Mouse (Mus musculus): Measurements from ENCODE around the gene Rftn1. TPM values are rescaled to one million over a fixed set of nuclear protein-coding genes. Genes with fewer than 3 reads are reported as not detected.

Rftn1 gene
- polyA plus RNA-seq, 1 experiment: 24.7 TPM

- Histone ChIP-seq H3K27me3 (ENCODE audit: control insufficient read depth, insufficient read depth, low read length) (no peaks in the 10 kb centered on the region), H3K4me1 (ENCODE audit: control insufficient read depth, insufficient read depth, insufficient read length, low read length) (no peaks in the 10 kb centered on the region), H3K36me3 (ENCODE audit: control insufficient read depth, insufficient read depth, low read length) (no peaks in the 10 kb centered on the region), H3K4me3 (ENCODE audit: low read depth, low read length) (no peak overlapping the region), H3K27ac (ENCODE audit: insufficient read depth, low read depth, low read length) (no peak overlapping the region)
- no peak for TF ChIP-seq POLR2A (IDR thresholded peaks at IDR 0.05; ENCODE audit: low read depth, low read length)
- no peak for TF ChIP-seq CTCF (IDR thresholded peaks at IDR 0.05; ENCODE audit: extremely low read depth, insufficient read length, insufficient replicate concordance, low read depth, low read length)
- 80% methylated on average over 3 of the region's 3 CpGs for WGBS
These were observed 188.3 kb downstream of the Rftn1 start for GRCm38 (mm10) chr17:50002171-50002570.

GRCm38 (mm10) chr17:50001754-50002153 lies 188.7 kb downstream of the Rftn1 start:
- TF ChIP-seq CTCF (IDR thresholded peaks at IDR 0.05; ENCODE audit: extremely low read depth, insufficient read length, insufficient replicate concordance, low read depth, low read length) (no peak), POLR2A (IDR thresholded peaks at IDR 0.05; ENCODE audit: low read depth, low read length) (no peak)
- Histone ChIP-seq H3K4me3 (ENCODE audit: low read depth, low read length) (no peak overlapping the region), H3K4me1 (ENCODE audit: control insufficient read depth, insufficient read depth, insufficient read length, low read length) (no peaks in the 10 kb centered on the region), H3K27ac (ENCODE audit: insufficient read depth, low read depth, low read length) (no peak overlapping the region), H3K36me3 (ENCODE audit: control insufficient read depth, insufficient read depth, low read length) (no peaks in the 10 kb centered on the region), H3K27me3 (ENCODE audit: control insufficient read depth, insufficient read depth, low read length) (no peaks in the 10 kb centered on the region)

GRCm38 (mm10) chr17:50000580-50000979 lies 189.9 kb downstream of the Rftn1 start:
- Histone ChIP-seq H3K4me3 (ENCODE audit: low read depth, low read length) (no peak overlapping the region), H3K36me3 (ENCODE audit: control insufficient read depth, insufficient read depth, low read length) (no peaks in the 10 kb centered on the region; the same call in 1 of the 2 replicates)
- WGBS: 76% methylated on average over 3 of the region's 3 CpGs

GRCm38 (mm10) chr17:49996626-49997152 lies 193.8 kb downstream of the Rftn1 start:
- WGBS: 56% methylated on average over 5 of the region's 5 CpGs
- Histone ChIP-seq H3K4me1 (ENCODE audit: control insufficient read depth, insufficient read depth, insufficient read length, low read length) (no peaks in the 10 kb centered on the region), H3K4me3 (ENCODE audit: low read depth, low read length) (no peak overlapping the region), H3K27ac (ENCODE audit: insufficient read depth, low read depth, low read length) (no peak overlapping the region), H3K27me3 (ENCODE audit: control insufficient read depth, insufficient read depth, low read length) (no peaks in the 10 kb centered on the region), H3K36me3 (ENCODE audit: control insufficient read depth, insufficient read depth, low read length) (no peaks in the 10 kb centered on the region; the same call in 1 of the 2 replicates)
- TF ChIP-seq POLR2A (IDR thresholded peaks at IDR 0.05; ENCODE audit: low read depth, low read length) (no peak), CTCF (IDR thresholded peaks at IDR 0.05; ENCODE audit: extremely low read depth, insufficient read length, insufficient replicate concordance, low read depth, low read length) (no peak)

More at GRCm38 (mm10) chr17:50000580-50000979, 189.9 kb downstream of the Rftn1 start:
- Histone ChIP-seq H3K27me3 (ENCODE audit: control insufficient read depth, insufficient read depth, low read length) (no peaks in the 10 kb centered on the region), H3K27ac (ENCODE audit: insufficient read depth, low read depth, low read length) (no peak overlapping the region), H3K4me1 (ENCODE audit: control insufficient read depth, insufficient read depth, insufficient read length, low read length) (no peaks in the 10 kb centered on the region)
- TF ChIP-seq CTCF (IDR thresholded peaks at IDR 0.05; ENCODE audit: extremely low read depth, insufficient read length, insufficient replicate concordance, low read depth, low read length) (no peak), POLR2A (IDR thresholded peaks at IDR 0.05; ENCODE audit: low read depth, low read length) (no peak)

GRCm38 (mm10) chr17:49996097-49996496 lies 194.4 kb downstream of the Rftn1 start:
- Histone ChIP-seq H3K36me3 (ENCODE audit: control insufficient read depth, insufficient read depth, low read length) (no peaks in the 10 kb centered on the region; the same call in 1 of the 2 replicates), H3K27ac (ENCODE audit: insufficient read depth, low read depth, low read length) (no peak overlapping the region), H3K27me3 (ENCODE audit: control insufficient read depth, insufficient read depth, low read length) (no peaks in the 10 kb centered on the region), H3K4me3 (ENCODE audit: low read depth, low read length) (no peak overlapping the region), H3K4me1 (ENCODE audit: control insufficient read depth, insufficient read depth, insufficient read length, low read length) (no peaks in the 10 kb centered on the region)
- WGBS: 81% methylated on average over 6 of the region's 6 CpGs
- TF ChIP-seq CTCF (IDR thresholded peaks at IDR 0.05; ENCODE audit: extremely low read depth, insufficient read length, insufficient replicate concordance, low read depth, low read length) (no peak), POLR2A (IDR thresholded peaks at IDR 0.05; ENCODE audit: low read depth, low read length) (no peak)

GRCm38 (mm10) chr17:49995226-49995625 lies 195.2 kb downstream of the Rftn1 start:
- 76% methylated on average over 3 of the region's 3 CpGs for WGBS
- Histone ChIP-seq H3K27me3 (ENCODE audit: control insufficient read depth, insufficient read depth, low read length) (no peaks in the 10 kb centered on the region), H3K27ac (ENCODE audit: insufficient read depth, low read depth, low read length) (no peak overlapping the region), H3K4me1 (ENCODE audit: control insufficient read depth, insufficient read depth, insufficient read length, low read length) (no peaks in the 10 kb centered on the region), H3K36me3 (ENCODE audit: control insufficient read depth, insufficient read depth, low read length) (no peaks in the 10 kb centered on the region; the same call in 1 of the 2 replicates), H3K4me3 (ENCODE audit: low read depth, low read length) (no peak overlapping the region)
- no peak for TF ChIP-seq POLR2A (IDR thresholded peaks at IDR 0.05; ENCODE audit: low read depth, low read length)
- no peak for TF ChIP-seq CTCF (IDR thresholded peaks at IDR 0.05; ENCODE audit: extremely low read depth, insufficient read length, insufficient replicate concordance, low read depth, low read length)

GRCm38 (mm10) chr17:49993631-49994030 lies 196.8 kb downstream of the Rftn1 start:
- 80% methylated on average over 3 of the region's 3 CpGs for WGBS
- Histone ChIP-seq H3K4me1 (ENCODE audit: control insufficient read depth, insufficient read depth, insufficient read length, low read length) (no peaks in the 10 kb centered on the region), H3K4me3 (ENCODE audit: low read depth, low read length) (no peak overlapping the region), H3K36me3 (ENCODE audit: control insufficient read depth, insufficient read depth, low read length) (no peaks in the 10 kb centered on the region; the same call in 1 of the 2 replicates), H3K27me3 (ENCODE audit: control insufficient read depth, insufficient read depth, low read length) (no peaks in the 10 kb centered on the region), H3K27ac (ENCODE audit: insufficient read depth, low read depth, low read length) (no peak overlapping the region)
- TF ChIP-seq CTCF (IDR thresholded peaks at IDR 0.05; ENCODE audit: extremely low read depth, insufficient read length, insufficient replicate concordance, low read depth, low read length) (no peak), POLR2A (IDR thresholded peaks at IDR 0.05; ENCODE audit: low read depth, low read length) (no peak)
